Mouse (Mus musculus) heart, adult 2 months (tissue): ENCODE data around the gene Pkmyt1.

Experiments used
- CTCF ChIP-seq: fragments of 200-600 bp; IDR thresholded peaks from 2 replicates; pipeline ENCODE4 v1.8.1; 2022; ENCODE audit warnings: antibody characterized with exemption, mild to moderate bottlenecking, moderate library complexity
- EP300 ChIP-seq: fragments of 200-500 bp; IDR thresholded peaks from 2 replicates; pipeline ENCODE4 v1.6.1; 2011; ENCODE audit warnings: low read depth, low read length, control low read depth; ENCODE audit not compliant: insufficient read depth
- POLR2A ChIP-seq: fragments of 200-500 bp; IDR thresholded peaks from 2 replicates; pipeline ENCODE4 v1.6.1; 2011; ENCODE audit warnings: mild to moderate bottlenecking, low read depth, low read length, control low read depth; ENCODE audit not compliant: insufficient read depth

GRCm38 (mm10) chr17:23777141-23777540, 51.0 kb downstream of the Pkmyt1 start:
- TF ChIP-seq CTCF (no peak), EP300 (no peak), POLR2A (no peak)
